Mouse (Mus musculus) B cell, adult 2 months (primary cell): ENCODE data around the gene Ube2j1.
A peak's percentile ranks its signal among the peaks of the same experiment; 100 is the strongest.

Experiments
- DNase-seq, 2 experiments: peaks; one replicate each; pipeline ENCODE4 v3.0.0; 2022

Ube2j1 gene

GRCm38 (mm10) chr4:33018361-33018999 is 12.7 kb upstream of the Ube2j1 start:
- DNase-seq: peak; percentile 91 to 92

- no peak for DNase-seq
These were observed 6.8 kb upstream of the Ube2j1 start for GRCm38 (mm10) chr4:33024420-33024819.

GRCm38 (mm10) chr4:33029104-33029503 is 2.1 kb upstream of the Ube2j1 start:
- no peak for DNase-seq

- DNase-seq: peak in 1 of 2 experiments; percentile 10
These were observed 687 bp upstream of the Ube2j1 start for GRCm38 (mm10) chr4:33030264-33031194.

- DNase-seq: no peak
These were observed 829 bp downstream of the Ube2j1 start for GRCm38 (mm10) chr4:33032045-33032444.

- no peak for DNase-seq
These were observed 2.3 kb downstream of the Ube2j1 start for GRCm38 (mm10) chr4:33033515-33033914.

- DNase-seq: no peak
These were observed 8.6 kb downstream of the Ube2j1 start for GRCm38 (mm10) chr4:33039826-33040225.

GRCm38 (mm10) chr4:33049601-33050000 is 18.4 kb downstream of the Ube2j1 start:
- DNase-seq: no peak

- no peak for DNase-seq
These were observed 20.8 kb downstream of the Ube2j1 start for GRCm38 (mm10) chr4:33052055-33052454.

GRCm38 (mm10) chr4:33052650-33053049 is 21.4 kb downstream of the Ube2j1 start:
- DNase-seq: no peak

GRCm38 (mm10) chr4:33054426-33054825 is 23.2 kb downstream of the Ube2j1 start:
- DNase-seq: no peak

- no peak for DNase-seq
These were observed 25.1 kb downstream of the Ube2j1 start for GRCm38 (mm10) chr4:33056317-33056716.

- no peak for DNase-seq
These were observed 26.9 kb downstream of the Ube2j1 start for GRCm38 (mm10) chr4:33057890-33058687.

GRCm38 (mm10) chr4:33061158-33061557 is 29.9 kb downstream of the Ube2j1 start:
- no peak for DNase-seq

GRCm38 (mm10) chr4:33062981-33063380 is 31.8 kb downstream of the Ube2j1 start, which contains the start of gene Gabrr2:
Gabrr2 (plus strand) TSS chr4:33062999.
- DNase-seq: no peak

- DNase-seq: no peak
These were observed 33.8 kb downstream of the Ube2j1 start for GRCm38 (mm10) chr4:33064986-33065385.

GRCm38 (mm10) chr4:33066223-33066960 is 35.2 kb downstream of the Ube2j1 start:
- DNase-seq: no peak

- no peak for DNase-seq
These were observed 36.1 kb downstream of the Ube2j1 start for GRCm38 (mm10) chr4:33067331-33067730.

GRCm38 (mm10) chr4:33067826-33068225 is 36.6 kb downstream of the Ube2j1 start:
- DNase-seq: no peak

- no peak for DNase-seq
These were observed 37.7 kb downstream of the Ube2j1 start for GRCm38 (mm10) chr4:33068894-33069293.

- DNase-seq: no peak
These were observed 39.1 kb downstream of the Ube2j1 start for GRCm38 (mm10) chr4:33070326-33070725.

GRCm38 (mm10) chr4:33071337-33071736 is 40.1 kb downstream of the Ube2j1 start:
- DNase-seq: no peak
